Mouse (Mus musculus): Measurements from ENCODE around the gene Nploc4. TPM values are rescaled to one million over a fixed set of nuclear protein-coding genes. Genes with fewer than 3 reads are reported as not detected.

The Nploc4 gene
- polyA plus RNA-seq (2015; fragmentation: Nextera tagmentation; extraction: Ambion mirVana) = 34.1 and 34.4 TPM in 2 replicates

GRCm38 (mm10) chr11:120437152-120437856 lies at the start of gene Nploc4:
Gene Nploc4, minus strand, starts transcription at chr11:120437708.
- no peaks in the 10 kb centered on the region for H3K9me3 ChIP-seq (ENCODE audit: low read length)

DNA sequence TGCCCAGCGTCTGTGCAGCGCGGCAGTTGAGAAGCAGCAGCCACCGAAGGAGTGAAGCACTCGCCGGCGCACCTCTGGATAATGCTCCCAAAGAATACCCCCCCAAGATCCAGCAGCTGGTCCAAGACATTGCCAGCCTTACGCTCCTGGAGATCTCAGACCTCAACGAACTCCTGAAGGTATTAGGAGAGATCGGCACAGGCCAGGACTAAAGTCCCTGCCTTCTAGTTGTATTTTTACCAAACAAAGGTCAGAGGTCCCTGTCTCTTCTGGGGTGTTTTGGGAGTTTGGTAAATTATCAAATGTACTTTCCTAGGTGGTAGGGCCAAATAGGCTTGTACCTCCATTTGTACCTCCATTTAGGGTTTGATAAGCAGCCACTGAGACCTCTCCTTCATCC lies 47.7 kb upstream of the Nploc4 start:
- peak overlapping the region; percentile 92 for H3K4me2 ChIP-seq (replicated peaks; ENCODE audit: low read depth, low read length)
- ATAC-seq (ENCODE audit: low FRiP score, low TSS enrichment) = no peak
- H3K27ac ChIP-seq (ENCODE audit: low read length) = peak overlapping the region; percentile 81
- H3K4me1 ChIP-seq (ENCODE audit: insufficient read depth, low read length) = peaks cover 26% of the 10 kb centered on the region
- H3K9me3 ChIP-seq (ENCODE audit: low read length) = no peaks in the 10 kb centered on the region
- peak overlapping the region; percentile 93 for H3K9ac ChIP-seq (replicated peaks; ENCODE audit: low read length)
- H3K36me3 ChIP-seq (ENCODE audit: insufficient read depth, low read length) = peaks cover 50% of the 10 kb centered on the region
- no peaks in the 10 kb centered on the region for H3K27me3 ChIP-seq (ENCODE audit: insufficient read depth, low read length)
- 7% methylated on average over 10 of the region's 10 CpGs for WGBS
- peak overlapping the region; percentile 96 for H3K4me3 ChIP-seq (ENCODE audit: low read length)

More at GRCm38 (mm10) chr11:120437152-120437856, at the start of gene Nploc4:
- Histone ChIP-seq H3K9ac (replicated peaks; ENCODE audit: low read length) (peak within 1 kb of the TSS; percentile 93), H3K27me3 (ENCODE audit: insufficient read depth, low read length) (no peaks in the 10 kb centered on the region), H3K27ac (ENCODE audit: low read length) (peak within 1 kb of the TSS; percentile 76), H3K4me3 (ENCODE audit: low read length) (peak within 1 kb of the TSS; percentile 89), H3K4me1 (ENCODE audit: insufficient read depth, low read length) (peaks cover 14% of the 10 kb centered on the region), H3K4me2 (replicated peaks; ENCODE audit: low read depth, low read length) (peak within 1 kb of the TSS; percentile 96), H3K36me3 (ENCODE audit: insufficient read depth, low read length) (peaks cover 9% of the 10 kb centered on the region)
- 0% methylated on average over 63 of the region's 77 CpGs for WGBS
- ATAC-seq (ENCODE audit: low FRiP score, low TSS enrichment) = peak; percentile 89

DNA sequence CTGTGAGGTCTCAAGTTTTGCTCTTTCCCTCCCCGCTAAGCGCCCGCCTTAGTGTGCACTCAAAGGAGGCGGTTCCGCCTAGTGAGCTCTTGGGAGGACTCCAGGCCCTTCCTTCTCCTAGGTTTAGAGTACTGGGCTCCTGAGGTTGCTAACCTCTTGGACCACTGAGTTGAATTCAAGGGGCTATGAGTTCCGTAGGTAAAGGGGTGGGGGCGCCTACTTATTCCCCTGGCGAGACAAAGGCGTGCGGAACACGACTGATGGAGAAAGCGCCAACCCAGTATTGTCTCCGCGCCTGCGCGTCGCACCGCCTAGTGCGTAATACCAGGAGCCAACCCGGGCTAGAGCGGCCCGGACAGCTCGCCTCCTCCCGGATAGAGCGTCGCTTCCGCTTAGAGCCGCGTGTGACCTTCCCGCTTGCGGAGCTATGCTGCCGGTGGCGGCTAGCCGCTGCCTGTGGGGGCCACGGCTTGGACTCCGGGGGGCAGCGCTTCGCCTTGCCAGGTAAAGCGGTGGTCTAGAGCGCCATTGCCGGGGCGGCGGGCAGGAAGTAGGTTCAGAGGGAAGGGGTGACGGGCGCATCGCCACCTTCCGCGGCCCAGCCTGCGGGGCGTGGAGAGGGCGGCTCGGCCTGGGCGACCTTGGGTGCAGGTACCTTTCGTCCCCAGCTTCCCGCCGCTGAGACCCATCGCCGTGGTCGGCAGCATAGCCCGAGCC lies 46.9 kb upstream of the Nploc4 start, which contains the start of gene Mrpl12:
Gene Mrpl12, plus strand, starts transcription at position 349 of the 717 bp plus-strand sequence.
- ATAC-seq (ENCODE audit: low FRiP score, low TSS enrichment) = peak; percentile 94
- Histone ChIP-seq H3K9me3 (ENCODE audit: low read length) (no peaks in the 10 kb centered on the region), H3K9ac (replicated peaks; ENCODE audit: low read length) (peak within 1 kb of the TSS; percentile 93), H3K27me3 (ENCODE audit: insufficient read depth, low read length) (no peaks in the 10 kb centered on the region), H3K4me2 (replicated peaks; ENCODE audit: low read depth, low read length) (peak within 1 kb of the TSS; percentile 92), H3K4me3 (ENCODE audit: low read length) (peak within 1 kb of the TSS; percentile 96), H3K4me1 (ENCODE audit: insufficient read depth, low read length) (peaks cover 19% of the 10 kb centered on the region), H3K36me3 (ENCODE audit: insufficient read depth, low read length) (peaks cover 56% of the 10 kb centered on the region), H3K27ac (ENCODE audit: low read length) (peak within 1 kb of the TSS; percentile 81)
- under 1% methylated on average over 60 of the region's 60 CpGs for WGBS

GRCm38 (mm10) chr11:120483448-120483934 lies 46.0 kb upstream of the Nploc4 start:
- Histone ChIP-seq H3K4me2 (replicated peaks; ENCODE audit: low read depth, low read length) (peak overlapping the region; percentile 92), H3K9ac (replicated peaks; ENCODE audit: low read length) (peak overlapping the region; percentile 93), H3K27me3 (ENCODE audit: insufficient read depth, low read length) (no peaks in the 10 kb centered on the region), H3K4me1 (ENCODE audit: insufficient read depth, low read length) (peaks cover 17% of the 10 kb centered on the region), H3K9me3 (ENCODE audit: low read length) (no peaks in the 10 kb centered on the region), H3K4me3 (ENCODE audit: low read length) (peak overlapping the region; percentile 96; the same call in 1 of the 2 replicates), H3K27ac (ENCODE audit: low read length) (peak overlapping the region; percentile 81), H3K36me3 (ENCODE audit: insufficient read depth, low read length) (peaks cover 57% of the 10 kb centered on the region)
- no peak for ATAC-seq (ENCODE audit: low FRiP score, low TSS enrichment)
- 90% methylated on average over 7 of the region's 7 CpGs for WGBS

DNA sequence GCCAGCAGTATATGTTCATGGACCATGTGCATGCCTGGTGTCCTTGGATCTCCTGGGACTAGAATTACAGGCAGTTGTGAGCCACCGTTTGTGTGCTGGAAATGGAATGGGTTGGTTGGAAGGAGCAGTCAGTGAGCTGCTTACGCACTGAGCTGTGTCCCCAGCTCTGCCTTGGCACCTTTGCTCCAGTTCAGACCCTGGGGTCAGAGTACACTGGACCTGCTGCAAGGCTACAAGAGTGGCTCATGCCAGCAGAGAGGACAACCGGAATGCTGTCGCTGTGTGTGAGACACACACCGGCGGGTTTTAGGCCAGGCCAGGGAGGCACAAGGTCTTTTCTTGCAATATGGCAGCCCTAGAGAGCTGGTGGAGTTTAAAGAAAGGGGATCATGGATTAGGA lies 34.5 kb upstream of the Nploc4 start:
- H3K36me3 ChIP-seq (ENCODE audit: insufficient read depth, low read length) = peaks cover 62% of the 10 kb centered on the region
- H3K4me1 ChIP-seq (ENCODE audit: insufficient read depth, low read length) = peaks cover 9% of the 10 kb centered on the region
- H3K9me3 ChIP-seq (ENCODE audit: low read length) = no peaks in the 10 kb centered on the region
- 96% methylated on average over 6 of the region's 6 CpGs for WGBS
- H3K4me2 ChIP-seq (replicated peaks; ENCODE audit: low read depth, low read length) = no peak overlapping the region
- H3K27me3 ChIP-seq (ENCODE audit: insufficient read depth, low read length) = no peaks in the 10 kb centered on the region
- no peak overlapping the region for H3K9ac ChIP-seq (replicated peaks; ENCODE audit: low read length)
- no peak overlapping the region for H3K4me3 ChIP-seq (ENCODE audit: low read length)
- H3K27ac ChIP-seq (ENCODE audit: low read length) = no peak overlapping the region
- ATAC-seq (ENCODE audit: low FRiP score, low TSS enrichment) = no peak

DNA sequence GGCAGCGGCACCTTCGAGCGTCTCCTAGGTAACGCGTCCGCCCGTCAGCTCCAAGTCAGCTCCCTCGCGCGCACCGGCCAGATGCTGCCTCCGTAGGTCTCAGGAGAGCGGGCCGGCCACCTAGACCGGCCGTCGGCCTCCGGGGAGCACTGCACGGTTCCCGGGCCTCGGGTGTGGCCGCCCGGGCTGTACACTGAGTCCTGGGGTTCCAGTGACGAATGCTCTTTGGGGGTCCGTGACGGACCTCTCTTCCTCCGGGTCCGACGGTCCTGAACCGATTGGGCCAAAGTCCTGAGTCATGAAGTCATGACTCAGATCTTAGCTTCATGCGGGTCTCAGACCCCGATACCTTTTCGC lies 30.2 kb upstream of the Nploc4 start:
- H3K36me3 ChIP-seq (ENCODE audit: insufficient read depth, low read length) = peaks cover 34% of the 10 kb centered on the region
- WGBS = 0% methylated on average over 33 of the region's 33 CpGs
- no peaks in the 10 kb centered on the region for H3K27me3 ChIP-seq (ENCODE audit: insufficient read depth, low read length)
- no peaks in the 10 kb centered on the region for H3K9me3 ChIP-seq (ENCODE audit: low read length)
- ATAC-seq (ENCODE audit: low FRiP score, low TSS enrichment) = peak; percentile 64
- peaks cover 19% of the 10 kb centered on the region for H3K4me1 ChIP-seq (ENCODE audit: insufficient read depth, low read length)
- peak overlapping the region; percentile 89 for H3K9ac ChIP-seq (replicated peaks; ENCODE audit: low read length)
- peak overlapping the region; percentile 94 for H3K4me3 ChIP-seq (ENCODE audit: low read length)
- H3K27ac ChIP-seq (ENCODE audit: low read length) = peak overlapping the region; percentile 41; the same call in 1 of the 2 replicates
- H3K4me2 ChIP-seq (replicated peaks; ENCODE audit: low read depth, low read length) = peak overlapping the region; percentile 79

DNA sequence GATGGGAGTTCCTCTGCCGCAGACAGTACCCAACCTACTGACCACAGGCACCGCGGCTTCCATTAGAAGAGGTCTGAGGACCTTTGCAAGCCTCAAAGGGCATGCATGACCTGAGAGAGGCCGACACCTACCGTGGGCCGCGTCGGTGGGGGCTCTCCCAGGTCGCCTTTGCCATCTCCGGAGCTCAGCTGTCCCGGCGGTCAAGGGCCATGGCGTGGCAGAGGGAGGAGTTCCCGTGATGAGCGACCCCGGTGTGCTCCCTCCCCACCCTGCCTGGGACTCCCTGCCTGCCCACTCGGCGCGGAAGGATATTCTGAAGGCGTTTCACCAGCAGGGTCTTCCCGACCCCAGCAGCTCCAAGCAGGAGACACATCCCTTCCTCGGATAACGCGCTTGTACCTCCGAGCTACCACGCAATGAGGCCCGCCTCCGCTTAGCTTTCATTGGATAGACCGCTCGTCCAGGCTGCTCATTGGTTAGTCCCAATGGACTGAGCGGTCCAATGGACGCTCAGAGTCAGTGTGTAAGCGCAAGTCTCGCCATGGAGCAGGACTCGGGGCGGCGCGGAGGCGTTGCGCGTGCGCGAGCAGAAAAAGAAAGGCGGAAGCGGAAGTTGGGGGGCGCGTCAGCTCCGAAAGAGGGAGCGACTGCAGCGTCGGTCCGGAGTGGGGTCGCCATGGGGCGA lies 29.7 kb upstream of the Nploc4 start, which contains the start of gene Arl16:
Gene Arl16, minus strand, starts transcription at position 557 of the 685 bp plus-strand sequence.
- peak within 1 kb of the TSS; percentile 94 for H3K4me3 ChIP-seq (ENCODE audit: low read length)
- H3K4me2 ChIP-seq (replicated peaks; ENCODE audit: low read depth, low read length) = peak within 1 kb of the TSS; percentile 79
- no peaks in the 10 kb centered on the region for H3K9me3 ChIP-seq (ENCODE audit: low read length)
- peak; percentile 100 for ATAC-seq (ENCODE audit: low FRiP score, low TSS enrichment)
- H3K36me3 ChIP-seq (ENCODE audit: insufficient read depth, low read length) = peaks cover 32% of the 10 kb centered on the region
- under 1% methylated on average over 54 of the region's 54 CpGs for WGBS
- H3K9ac ChIP-seq (replicated peaks; ENCODE audit: low read length) = peak within 1 kb of the TSS; percentile 89
- peaks cover 19% of the 10 kb centered on the region for H3K4me1 ChIP-seq (ENCODE audit: insufficient read depth, low read length)
- H3K27me3 ChIP-seq (ENCODE audit: insufficient read depth, low read length) = no peaks in the 10 kb centered on the region
- H3K27ac ChIP-seq (ENCODE audit: low read length) = peak within 1 kb of the TSS; percentile 76

GRCm38 (mm10) chr11:120465521-120465920 lies 28.0 kb upstream of the Nploc4 start:
- WGBS = 80% methylated on average over 4 of the region's 4 CpGs
- H3K9ac ChIP-seq (replicated peaks; ENCODE audit: low read length) = no peak overlapping the region
- ATAC-seq (ENCODE audit: low FRiP score, low TSS enrichment) = no peak
- no peak overlapping the region for H3K27ac ChIP-seq (ENCODE audit: low read length)
- no peaks in the 10 kb centered on the region for H3K27me3 ChIP-seq (ENCODE audit: insufficient read depth, low read length)
- no peak overlapping the region for H3K4me3 ChIP-seq (ENCODE audit: low read length)
- H3K4me1 ChIP-seq (ENCODE audit: insufficient read depth, low read length) = peaks cover 19% of the 10 kb centered on the region
- H3K36me3 ChIP-seq (ENCODE audit: insufficient read depth, low read length) = peaks cover 35% of the 10 kb centered on the region
- H3K4me2 ChIP-seq (replicated peaks; ENCODE audit: low read depth, low read length) = no peak overlapping the region
- no peaks in the 10 kb centered on the region for H3K9me3 ChIP-seq (ENCODE audit: low read length)

GRCm38 (mm10) chr11:120464365-120464764 lies 26.9 kb upstream of the Nploc4 start:
- Histone ChIP-seq H3K27ac (ENCODE audit: low read length) (no peak overlapping the region), H3K36me3 (ENCODE audit: insufficient read depth, low read length) (peaks cover 32% of the 10 kb centered on the region), H3K4me3 (ENCODE audit: low read length) (no peak overlapping the region), H3K4me1 (ENCODE audit: insufficient read depth, low read length) (peaks cover 19% of the 10 kb centered on the region), H3K4me2 (replicated peaks; ENCODE audit: low read depth, low read length) (no peak overlapping the region), H3K9ac (replicated peaks; ENCODE audit: low read length) (no peak overlapping the region), H3K9me3 (ENCODE audit: low read length) (no peaks in the 10 kb centered on the region), H3K27me3 (ENCODE audit: insufficient read depth, low read length) (no peaks in the 10 kb centered on the region)
- ATAC-seq (ENCODE audit: low FRiP score, low TSS enrichment) = no peak
- WGBS = 86% methylated on average over 5 of the region's 5 CpGs

All from kidney, embryonic 16.5 days (tissue).